Mouse (Mus musculus): ENCODE measurements around the gene Nrl. TPM values are rescaled to one million over a fixed set of nuclear protein-coding genes. Genes with fewer than 3 reads are reported as not detected.

The Nrl gene
- total RNA-seq, 2 experiments from 2014 or later, result 2.2 to 3.6 TPM

- no peak for DNase-seq (ENCODE audit: low spot score in 2 of 2)
- TF ChIP-seq CTCF (conservative IDR thresholded peaks at IDR 0.05), result no peak
- Histone ChIP-seq H3K4me3 (no peak overlapping the region), H3K27ac (no peak overlapping the region)
Observed at GRCm38 (mm10) chr14:55495509-55496240, 29.1 kb downstream of the Nrl start.

DNA sequence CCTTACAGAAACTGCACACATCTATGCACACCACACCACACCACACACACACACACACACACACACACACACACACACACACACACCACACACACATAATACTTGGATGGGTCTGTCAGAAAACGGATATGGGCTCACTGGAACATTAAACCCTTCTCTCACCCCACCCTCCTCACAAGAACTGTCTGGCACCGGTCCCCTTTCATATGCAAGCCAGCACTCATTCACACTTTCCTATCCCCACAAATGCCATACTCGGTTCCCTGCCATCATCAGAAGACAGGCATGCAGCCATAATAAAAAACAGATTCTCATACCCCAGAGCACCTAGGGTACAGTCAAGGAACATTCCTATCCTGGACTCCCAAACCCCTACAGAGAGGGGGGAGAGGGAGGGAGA lies 32.7 kb downstream of the Nrl start:
- no peak overlapping the region for H3K4me3 ChIP-seq
- DNase-seq (ENCODE audit: low spot score in 2 of 2), result no peak
- no peak overlapping the region for H3K27ac ChIP-seq
- no peak for TF ChIP-seq CTCF (conservative IDR thresholded peaks at IDR 0.05)

- Histone ChIP-seq H3K27ac (peak overlapping the region; percentile 94), H3K4me3 (peak overlapping the region; percentile 84)
- TF ChIP-seq CTCF (conservative IDR thresholded peaks at IDR 0.05), result no peak
- peak; percentile 67 to 74 for DNase-seq (ENCODE audit: low spot score in 2 of 2)
Observed at GRCm38 (mm10) chr14:55491291-55491833, 33.4 kb downstream of the Nrl start.

- peak; percentile 80 to 86 for DNase-seq (ENCODE audit: low spot score in 2 of 2)
- Histone ChIP-seq H3K27ac (peak within 1 kb of the TSS; percentile 94), H3K4me3 (peak within 1 kb of the TSS; percentile 84)
- TF ChIP-seq CTCF (conservative IDR thresholded peaks at IDR 0.05), result peak; percentile 13; the same call in 1 of the 2 replicates
Observed at GRCm38 (mm10) chr14:55490361-55491201, 34.2 kb downstream of the Nrl start, which contains the start of gene Carmil3. Carmil3 (plus strand) TSS chr14:55490651.

GRCm38 (mm10) chr14:55486836-55487235 lies 37.9 kb downstream of the Nrl start:
- Histone ChIP-seq H3K4me3 (no peak overlapping the region), H3K27ac (no peak overlapping the region)
- no peak for TF ChIP-seq CTCF (conservative IDR thresholded peaks at IDR 0.05)
- no peak for DNase-seq (ENCODE audit: low spot score in 2 of 2)

DNA sequence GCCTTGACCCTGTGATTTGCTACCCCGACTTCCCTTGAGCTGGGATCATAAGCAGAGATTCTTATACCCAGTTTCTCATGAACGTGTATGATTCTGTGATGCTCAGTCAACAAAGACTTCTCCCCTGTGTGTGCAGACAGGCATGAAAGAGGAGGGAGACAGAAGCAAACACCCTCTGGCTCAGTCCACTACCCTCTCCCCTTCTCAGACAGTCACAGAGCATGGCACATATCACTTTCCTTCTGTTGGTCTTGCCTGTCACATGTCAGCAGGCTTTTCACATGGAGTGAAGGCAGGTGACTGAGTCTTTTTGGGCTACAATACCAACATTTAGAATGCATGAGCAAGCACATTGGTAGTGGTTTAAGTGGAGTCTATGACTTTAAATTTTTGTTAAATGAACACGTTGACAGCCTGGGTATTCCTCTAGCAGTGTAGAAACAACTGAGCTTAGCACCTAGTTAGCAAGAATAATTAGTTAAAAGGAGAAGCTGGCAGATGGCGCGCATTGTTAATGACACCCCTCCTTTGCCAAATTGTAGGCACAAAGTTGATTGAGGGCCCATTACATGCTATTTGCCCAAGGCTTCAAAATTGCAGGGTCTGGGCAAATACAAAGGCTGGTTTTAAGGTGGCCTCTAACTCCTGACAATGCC lies 40.2 kb downstream of the Nrl start:
- peak in 1 of 2 experiments; percentile 53 for DNase-seq (ENCODE audit: low spot score in 2 of 2)
- H3K4me3 ChIP-seq, result no peak overlapping the region
- H3K27ac ChIP-seq, result 0 out of 2 replicates have a peak overlapping the region, but pooled peaks have one; percentile 28
- no peak for TF ChIP-seq CTCF (conservative IDR thresholded peaks at IDR 0.05)

DNA sequence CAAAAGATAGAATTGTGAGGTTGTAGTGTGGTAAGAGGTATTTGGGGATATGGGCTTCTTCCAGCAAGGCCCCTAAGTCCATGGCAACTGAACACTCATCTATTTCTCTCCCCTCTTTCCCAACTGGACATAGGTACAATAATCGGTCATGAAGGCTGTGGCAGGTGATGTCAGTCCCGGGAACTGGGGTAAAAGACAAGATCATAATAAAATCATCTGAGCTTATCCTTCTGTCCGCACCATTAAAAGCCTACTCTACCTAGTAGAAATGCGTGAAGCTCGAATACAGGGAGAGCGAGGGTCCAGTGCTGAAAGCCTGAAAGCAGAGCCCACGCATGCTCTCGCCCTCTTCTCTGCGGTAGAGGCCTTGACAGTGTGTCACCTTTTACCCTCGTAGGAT lies 45.2 kb downstream of the Nrl start:
- no peak overlapping the region for H3K4me3 ChIP-seq
- TF ChIP-seq CTCF (conservative IDR thresholded peaks at IDR 0.05), result no peak

GRCm38 (mm10) chr14:55478651-55479599 lies 45.9 kb downstream of the Nrl start, which contains the start of gene Dhrs4:
Dhrs4 (plus strand) TSS chr14:55478758.
- Histone ChIP-seq H3K27ac (peak within 1 kb of the TSS; percentile 95), H3K4me3 (peak within 1 kb of the TSS; percentile 64)
- peak; percentile 74 to 79 for DNase-seq (ENCODE audit: low spot score in 2 of 2)
- TF ChIP-seq CTCF (conservative IDR thresholded peaks at IDR 0.05), result peak; percentile 81

More for the DNA sequence above, 45.2 kb downstream of the Nrl start:
- no peak overlapping the region for H3K27ac ChIP-seq
- no peak for DNase-seq (ENCODE audit: low spot score in 2 of 2)

- DNase-seq (ENCODE audit: low spot score in 2 of 2), result no peak
- Histone ChIP-seq H3K27ac (no peak overlapping the region), H3K4me3 (no peak overlapping the region)
- TF ChIP-seq CTCF (conservative IDR thresholded peaks at IDR 0.05), result no peak
Observed at GRCm38 (mm10) chr14:55477829-55478228, 47.0 kb downstream of the Nrl start.

DNA sequence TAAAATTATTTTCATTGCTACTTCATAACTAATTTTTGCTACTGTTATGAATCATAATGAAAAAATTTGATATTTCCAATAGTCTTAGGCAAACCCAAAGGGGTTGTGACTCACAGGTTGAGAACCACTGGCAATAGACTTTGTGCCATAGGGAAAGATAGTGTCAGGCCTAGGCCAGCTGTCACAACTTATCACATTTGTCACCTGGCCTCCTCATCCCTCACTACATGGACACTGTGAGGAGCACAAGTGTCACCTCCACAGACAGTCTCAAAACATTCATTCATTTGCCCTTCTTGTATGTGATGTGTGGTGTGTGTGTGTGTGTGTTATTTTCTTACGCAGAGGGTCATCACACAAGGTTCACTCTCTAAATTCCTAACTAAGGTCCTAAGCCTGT lies 47.4 kb downstream of the Nrl start:
- Histone ChIP-seq H3K27ac (no peak overlapping the region), H3K4me3 (no peak overlapping the region)
- DNase-seq (ENCODE audit: low spot score in 2 of 2), result no peak
- no peak for TF ChIP-seq CTCF (conservative IDR thresholded peaks at IDR 0.05)

DNA sequence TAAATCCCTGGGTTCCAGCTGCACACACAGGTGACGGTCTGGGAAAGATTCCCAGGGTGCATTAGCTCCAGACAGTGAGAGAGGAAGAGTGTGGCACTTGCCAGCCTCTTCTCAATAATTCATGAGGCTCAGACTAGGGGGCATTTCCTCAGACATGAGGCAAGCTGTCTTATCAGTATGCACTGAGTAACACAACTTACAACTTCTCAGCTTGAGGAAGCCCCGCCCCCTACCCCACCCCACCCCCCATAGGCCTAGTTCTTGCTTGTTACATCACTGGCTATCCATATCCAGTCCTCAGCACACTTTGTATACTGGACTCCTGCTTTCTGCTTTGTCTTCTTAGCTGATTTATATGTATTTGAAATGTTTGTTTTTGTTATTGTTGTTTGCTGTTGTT lies 49.1 kb downstream of the Nrl start:
- no peak overlapping the region for H3K27ac ChIP-seq
- no peak overlapping the region for H3K4me3 ChIP-seq
- DNase-seq (ENCODE audit: low spot score in 2 of 2), result no peak
- no peak for TF ChIP-seq CTCF (conservative IDR thresholded peaks at IDR 0.05)

Measured in layer of hippocampus, adult 2 months (tissue).